Mouse (Mus musculus): ENCODE results near the gene Gm11985. TPM values are rescaled to one million over a fixed set of nuclear protein-coding genes. Genes with fewer than 3 reads are reported as not detected.
A peak's percentile ranks its signal among the peaks of the same experiment; 100 is the strongest.

Gm11985 gene
- total RNA-seq, 2 experiments from 2014 or later, result not detected

- intact Hi-C loops (cut with DNase I), result loop anchor here (5.0 kb wide), 1 partner anchor 507 kb away; the partner anchor contains the start of gene Ramp3
- no peak for DNase-seq (ENCODE audit: low spot score in 2 of 2)
Observed at GRCm38 (mm10) chr11:7164416-7164815, 24.0 kb downstream of the Gm11985 start.

- DNase-seq (ENCODE audit: low spot score in 2 of 2), result no peak
- intact Hi-C loops (cut with DNase I), result loop anchor here (5.0 kb wide), 1 partner anchor 504 kb away; the partner anchor contains the start of gene Ramp3
Observed at GRCm38 (mm10) chr11:7161502-7162174, 26.7 kb downstream of the Gm11985 start.

- intact Hi-C loops (cut with DNase I), result loop anchor here (5.0 kb wide), 1 partner anchor 503 kb away; the partner anchor contains the start of gene Ramp3
Observed at GRCm38 (mm10) chr11:7160637-7161101, 27.7 kb downstream of the Gm11985 start.

DNA sequence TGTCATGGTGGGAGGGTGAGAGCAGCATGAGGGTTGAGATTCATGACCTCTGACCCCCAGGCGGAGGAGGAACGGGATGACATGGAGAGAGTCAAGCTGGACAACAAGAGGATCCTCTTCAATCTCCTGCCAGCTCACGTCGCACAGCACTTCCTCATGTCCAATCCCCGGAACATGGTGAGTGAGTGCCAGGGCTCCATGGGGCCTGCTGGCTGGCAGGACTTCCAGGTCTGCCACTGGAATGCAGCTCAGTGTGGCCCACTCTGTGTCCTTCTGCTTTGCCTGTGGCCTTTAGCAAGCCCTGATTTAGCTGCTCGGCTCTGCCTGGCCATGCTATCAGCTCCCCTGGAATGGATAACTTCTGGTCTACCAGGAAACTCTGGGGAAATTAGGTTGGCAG is 28.2 kb downstream of the Gm11985 start:
- intact Hi-C loops (cut with DNase I), result loop anchor here (5.0 kb wide), 1 partner anchor 503 kb away; the partner anchor contains the start of gene Ramp3
- DNase-seq (ENCODE audit: low spot score in 2 of 2), result no peak

More at GRCm38 (mm10) chr11:7160637-7161101, 27.7 kb downstream of the Gm11985 start:
- DNase-seq (ENCODE audit: low spot score in 2 of 2), result no peak

- intact Hi-C loops (cut with DNase I), result no loop called here
- DNase-seq (ENCODE audit: low spot score in 2 of 2), result no peak
Observed at GRCm38 (mm10) chr11:7158196-7158595, 30.2 kb downstream of the Gm11985 start.

DNA sequence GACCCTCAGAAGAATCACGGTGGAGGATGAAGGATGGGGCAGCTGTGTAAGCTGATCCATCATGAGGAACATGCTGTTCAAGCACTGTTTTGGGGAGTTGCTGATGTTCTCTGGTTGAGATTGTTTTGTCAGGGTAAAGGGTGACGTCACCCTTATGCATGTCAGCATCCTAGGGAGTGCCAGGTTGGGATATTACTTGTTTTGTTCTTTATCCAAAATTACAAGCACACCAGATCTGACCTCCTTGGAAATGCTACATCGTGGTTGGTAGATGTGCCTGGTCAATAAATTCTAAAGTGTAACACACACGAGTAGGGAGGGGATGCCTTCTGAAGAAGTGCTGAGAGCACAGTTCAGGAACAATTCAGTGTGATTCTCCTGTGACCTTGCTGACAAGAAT is 31.9 kb downstream of the Gm11985 start:
- DNase-seq (ENCODE audit: low spot score in 2 of 2), result no peak
- intact Hi-C loops (cut with DNase I), result no loop called here

DNA sequence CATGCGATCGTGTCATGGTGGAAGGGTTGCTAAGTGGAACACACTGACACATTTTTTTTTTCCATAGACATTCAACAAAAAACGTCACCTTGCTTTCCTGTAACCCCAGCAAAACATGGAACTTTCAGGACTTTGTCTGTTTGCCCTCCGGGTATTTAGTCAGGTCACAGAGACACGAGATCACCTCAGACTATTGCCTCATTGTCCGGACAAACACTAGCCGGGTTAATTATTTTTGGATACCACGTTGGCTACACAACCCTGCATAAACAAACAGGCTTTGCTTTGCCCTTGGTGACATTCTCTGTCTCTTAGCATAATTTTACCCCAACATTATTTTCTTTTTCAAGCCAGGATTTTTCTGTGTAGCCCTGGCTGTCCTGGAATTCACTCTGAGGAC is 35.3 kb downstream of the Gm11985 start:
- intact Hi-C loops (cut with DNase I), result no loop called here

DNA sequence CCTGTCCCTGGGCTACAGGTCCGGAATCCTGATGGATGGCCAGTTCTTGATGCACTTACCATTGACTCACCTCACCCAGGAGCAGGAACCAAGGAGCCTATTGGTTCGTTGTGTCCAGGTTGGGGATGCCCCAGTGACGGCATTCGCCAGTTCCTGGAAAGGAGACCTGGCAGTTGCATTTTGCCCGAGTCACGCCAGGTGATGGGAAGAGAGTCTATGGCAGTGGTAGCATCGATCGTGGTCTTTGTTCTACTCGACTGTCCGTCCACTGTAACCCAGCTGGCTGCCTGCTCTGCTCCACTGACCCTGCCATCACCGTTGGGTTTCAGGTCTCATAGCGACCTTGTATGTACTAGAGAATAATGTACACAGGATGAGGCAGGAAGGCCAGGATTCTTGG is 36.0 kb downstream of the Gm11985 start:
- no peak for DNase-seq (ENCODE audit: low spot score in 2 of 2)
- intact Hi-C loops (cut with DNase I), result no loop called here

More for the DNA sequence above, 35.3 kb downstream of the Gm11985 start:
- no peak for DNase-seq (ENCODE audit: low spot score in 2 of 2)

DNA sequence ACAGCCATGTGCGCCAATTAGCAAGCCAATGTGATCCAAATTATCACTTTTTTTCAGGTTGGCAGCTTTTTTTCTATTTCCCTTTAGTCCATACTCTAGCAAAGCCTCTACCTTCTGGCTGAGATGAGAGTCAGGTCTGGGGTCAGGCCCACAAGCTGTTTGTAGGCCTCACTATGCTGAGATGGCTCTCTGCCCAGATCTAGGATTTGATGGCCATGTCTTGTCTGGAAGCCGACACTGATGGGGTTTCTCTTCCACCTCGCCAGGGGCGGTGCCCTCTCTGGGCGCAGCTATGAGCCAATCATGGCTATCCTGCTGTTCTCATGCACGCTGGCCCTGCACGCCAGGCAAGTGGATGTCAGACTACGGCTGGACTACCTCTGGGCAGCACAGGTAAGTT is 37.9 kb downstream of the Gm11985 start:
- intact Hi-C loops (cut with DNase I), result no loop called here

GRCm38 (mm10) chr11:7149471-7149870 is 38.9 kb downstream of the Gm11985 start:
- intact Hi-C loops (cut with DNase I), result loop anchor here (10.0 kb wide), 1 partner anchor 385 kb away; no protein-coding TSS in a partner anchor
- DNase-seq (ENCODE audit: low spot score in 2 of 2), result no peak

More for the DNA sequence above, 37.9 kb downstream of the Gm11985 start:
- no peak for DNase-seq (ENCODE audit: low spot score in 2 of 2)

GRCm38 (mm10) chr11:7147945-7148344 is 40.4 kb downstream of the Gm11985 start:
- intact Hi-C loops (cut with DNase I), result loop anchor here (10.0 kb wide), 1 partner anchor 383 kb away; no protein-coding TSS in a partner anchor

GRCm38 (mm10) chr11:7147536-7147935 is 40.8 kb downstream of the Gm11985 start:
- intact Hi-C loops (cut with DNase I), result loop anchor here (10.0 kb wide), 1 partner anchor 383 kb away; no protein-coding TSS in a partner anchor
- no peak for DNase-seq (ENCODE audit: low spot score in 2 of 2)

More at GRCm38 (mm10) chr11:7147945-7148344, 40.4 kb downstream of the Gm11985 start:
- no peak for DNase-seq (ENCODE audit: low spot score in 2 of 2)

GRCm38 (mm10) chr11:7145221-7145620 is 43.1 kb downstream of the Gm11985 start:
- intact Hi-C loops (cut with DNase I), result loop anchor here (10.0 kb wide), 1 partner anchor 380 kb away; no protein-coding TSS in a partner anchor
- DNase-seq (ENCODE audit: low spot score in 2 of 2), result peak in 1 of 2 experiments; percentile 36

GRCm38 (mm10) chr11:7144369-7144768 is 44.0 kb downstream of the Gm11985 start:
- no peak for DNase-seq (ENCODE audit: low spot score in 2 of 2)
- intact Hi-C loops (cut with DNase I), result loop anchor here (10.0 kb wide), 1 partner anchor 380 kb away; no protein-coding TSS in a partner anchor

DNA sequence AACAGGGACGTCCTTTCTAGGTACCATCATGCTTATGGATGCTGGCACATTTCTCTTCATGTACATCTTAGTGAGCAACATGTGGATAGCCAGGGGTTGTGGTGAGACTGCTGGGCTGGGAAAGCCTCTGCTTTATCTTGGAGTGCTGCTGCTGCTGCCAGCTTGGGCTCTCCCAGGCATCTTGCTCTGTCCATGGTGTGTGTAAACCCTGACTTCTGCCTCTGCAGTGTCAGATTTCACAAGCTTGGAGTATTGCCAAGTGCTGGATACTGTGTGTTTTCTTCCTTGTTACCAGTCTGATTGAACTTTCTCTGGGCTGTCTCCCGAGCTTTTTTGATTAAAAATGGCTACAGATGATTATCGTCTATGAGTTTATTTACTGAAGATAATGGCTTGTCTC is 45.6 kb downstream of the Gm11985 start:
- intact Hi-C loops (cut with DNase I), result loop anchor here (10.0 kb wide), 1 partner anchor 378 kb away; no protein-coding TSS in a partner anchor
- no peak for DNase-seq (ENCODE audit: low spot score in 2 of 2)

- DNase-seq (ENCODE audit: low spot score in 2 of 2), result peak in 1 of 2 experiments; percentile 40
- intact Hi-C loops (cut with DNase I), result loop anchor here (2.0 to 10.0 kb wide), 2 partner anchors 376 to 486 kb away; no protein-coding TSS in a partner anchor
Observed at GRCm38 (mm10) chr11:7140449-7140848, 47.9 kb downstream of the Gm11985 start.

DNA sequence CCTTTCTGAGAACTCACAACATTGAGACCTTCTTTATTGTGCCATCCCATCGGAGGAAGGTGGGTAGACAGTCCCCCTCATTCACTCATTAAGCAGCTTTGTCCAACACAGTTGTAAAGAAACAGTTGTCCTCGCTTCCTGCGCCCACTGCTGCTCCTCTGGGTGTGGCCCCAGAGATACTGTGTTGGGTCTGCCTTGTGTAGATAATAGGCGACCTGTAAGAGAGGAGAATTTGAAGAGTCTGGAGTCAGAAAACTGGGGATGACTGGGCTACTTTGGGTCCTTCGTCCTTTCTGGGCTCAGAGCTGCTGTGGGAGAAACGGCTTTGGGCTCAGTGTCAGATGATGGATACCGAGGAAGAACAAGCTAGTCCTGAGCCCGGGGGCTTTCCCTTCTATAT is 50.0 kb downstream of the Gm11985 start:
- no peak for DNase-seq (ENCODE audit: low spot score in 2 of 2)
- intact Hi-C loops (cut with DNase I), result loop anchor here (5.0 kb wide), 1 partner anchor 81 kb away; no protein-coding TSS in a partner anchor

DNA sequence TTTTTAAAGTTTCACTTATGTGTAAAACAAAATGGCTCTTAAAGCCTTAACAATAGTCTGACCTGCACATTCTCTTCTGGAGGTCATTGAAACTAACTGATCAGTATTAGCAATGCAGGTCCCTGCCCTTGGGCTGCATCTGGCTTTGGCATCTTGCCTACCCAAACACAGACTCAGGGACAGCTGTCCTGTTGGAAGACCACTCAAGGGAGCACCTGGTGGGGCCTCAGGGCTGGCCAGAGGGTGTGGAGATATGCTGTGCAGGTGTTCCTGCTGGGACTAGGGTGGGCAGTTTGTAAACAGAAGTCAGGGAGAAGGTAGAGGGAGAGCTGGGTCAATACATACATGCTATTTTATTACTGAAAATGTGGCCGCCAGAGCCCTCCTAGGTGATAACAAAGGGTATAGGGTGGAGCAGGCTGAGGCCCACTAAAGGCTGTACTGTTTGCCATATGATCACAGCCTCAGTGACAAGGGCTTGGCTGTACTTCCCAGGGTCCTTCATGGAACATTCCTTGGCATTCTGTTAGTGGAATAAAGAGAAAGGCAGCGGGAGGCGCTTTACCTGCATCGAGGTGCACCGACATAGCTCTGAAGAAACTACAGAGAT is 52.0 kb downstream of the Gm11985 start:
- no peak for DNase-seq (ENCODE audit: low spot score in 2 of 2)
- intact Hi-C loops (cut with DNase I), result loop anchor here (5.0 kb wide), 1 partner anchor 79 kb away; no protein-coding TSS in a partner anchor

GRCm38 (mm10) chr11:7135763-7136162 is 52.6 kb downstream of the Gm11985 start:
- intact Hi-C loops (cut with DNase I), result loop anchor here (5.0 kb wide), 1 partner anchor 78 kb away; no protein-coding TSS in a partner anchor
- DNase-seq (ENCODE audit: low spot score in 2 of 2), result no peak

GRCm38 (mm10) chr11:7135301-7135700 is 53.1 kb downstream of the Gm11985 start:
- intact Hi-C loops (cut with DNase I), result loop anchor here (5.0 kb wide), 1 partner anchor 78 kb away; no protein-coding TSS in a partner anchor
- DNase-seq (ENCODE audit: low spot score in 2 of 2), result no peak
